In the genomic region with DNA sequence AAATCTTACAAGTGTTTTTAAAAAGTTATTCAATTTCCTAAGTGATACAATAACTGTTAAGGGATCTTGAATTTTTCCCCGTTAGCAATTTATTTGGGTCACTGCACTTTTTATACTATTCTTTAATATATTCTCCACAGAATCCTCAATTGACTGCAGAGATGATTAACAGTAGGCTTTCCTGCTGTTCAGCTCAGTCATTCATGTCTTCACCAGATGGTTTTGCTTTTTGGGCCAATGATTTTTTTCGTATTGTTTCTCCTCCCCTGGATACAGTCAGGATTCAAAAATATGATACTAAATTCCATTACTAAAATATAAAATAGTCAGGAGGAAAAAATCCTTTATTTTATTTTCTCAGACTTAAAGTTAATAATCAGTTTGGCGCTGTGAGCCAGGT, we compare ENCODE assay signal across 22 mouse cellular contexts.
DNase-seq lines count a peak whose midpoint lies in the region; ATAC-seq lines count a peak whose summit lies in the region.
"Had no signal": no experiment of that assay in that cellular context is flagged by ENCODE, and none has a peak within 500 bp of the region (broad histone marks: within the 10 kb centered on the region; RNA-seq: fewer than 3 reads in every experiment).

No protein-coding gene starts in this region.

- no peak overlapping the region for H3K9ac ChIP-seq in neural tube, embryonic 14.5 days (replicated peaks; ENCODE audit: low read depth, low read length)
- H3K9ac ChIP-seq: liver, embryonic 12.5 days; midbrain, embryonic 12.5 days; neural tube, embryonic 12.5 days had no signal

- H3K4me1 ChIP-seq in neural tube, embryonic 14.5 days (ENCODE audit: control insufficient read depth, insufficient read depth, low read length) = no peaks in the 10 kb centered on the region
- H3K4me1 ChIP-seq: forebrain, embryonic 10.5 days; heart, embryonic 10.5 days; liver, embryonic 12.5 days; midbrain, embryonic 12.5 days; neural tube, embryonic 12.5 days had no signal

- 51% methylated on average over 3 of the region's 3 CpGs for whole genome bisulfite sequencing in neural tube, embryonic 14.5 days

- no peak overlapping the region for H3K4me2 ChIP-seq in neural tube, embryonic 14.5 days (ENCODE audit: low read depth, low read length)
- H3K4me2 ChIP-seq: liver, embryonic 12.5 days; midbrain, embryonic 12.5 days; neural tube, embryonic 12.5 days had no signal

- peak; percentile 9 to 68 for DNase-seq in cerebellum, postnatal 14 days
- DNase-seq in cerebellum, postnatal 36 days = no peak
- DNase-seq in layer of hippocampus, adult 11-12 months (ENCODE audit: low spot score) = peak; percentile 8
- no peak for DNase-seq in layer of hippocampus, postnatal 10 days (ENCODE audit: low spot score in 2 of 2)
- no peak for DNase-seq in neural tube, embryonic 10.5 days (ENCODE audit: extremely low spot score, low spot score)
- DNase-seq in gastrocnemius, postnatal 14 days = no peak
- DNase-seq: adrenal gland, postnatal 25 days; cerebellum, adult 11-12 months; heart, postnatal 4 days; kidney, adult 2 months; lung, adult 2 months; retina, postnatal 1 day; right cerebral cortex, postnatal 25 days; spleen, adult 18-20 months; thymus, postnatal 14 days had no signal

- H3K36me3 ChIP-seq in neural tube, embryonic 14.5 days (ENCODE audit: control insufficient read depth, insufficient read depth, low read length) = no peaks in the 10 kb centered on the region
- H3K36me3 ChIP-seq: forebrain, embryonic 10.5 days; heart, embryonic 10.5 days; liver, embryonic 12.5 days; midbrain, embryonic 12.5 days; neural tube, embryonic 12.5 days had no signal

- intact Hi-C loops in gastrocnemius, postnatal 14 days (cut with DNase I; ENCODE audit: low total_unique reads) = no loop called here

- no peak overlapping the region for H3K4me3 ChIP-seq in neural tube, embryonic 14.5 days (ENCODE audit: low read depth, low read length)
- H3K4me3 ChIP-seq: forebrain, embryonic 10.5 days; heart, embryonic 10.5 days; liver, embryonic 12.5 days; midbrain, embryonic 12.5 days; neural tube, embryonic 12.5 days had no signal

- H3K27ac ChIP-seq in neural tube, embryonic 14.5 days (ENCODE audit: low read depth, low read length) = no peak overlapping the region
- H3K27ac ChIP-seq: forebrain, embryonic 10.5 days; heart, embryonic 10.5 days; kidney, postnatal 0 days; liver, embryonic 12.5 days; midbrain, embryonic 12.5 days; neural tube, embryonic 12.5 days had no signal

- ATAC-seq in neural tube, embryonic 14.5 days (ENCODE audit: low read depth) = peak; percentile 11; the same call in 1 of the 2 replicates
- ATAC-seq: liver, embryonic 12.5 days had no signal

- H3K27me3 ChIP-seq in neural tube, embryonic 14.5 days (ENCODE audit: control insufficient read depth, insufficient read depth, low read length) = no peaks in the 10 kb centered on the region
- H3K27me3 ChIP-seq: liver, embryonic 12.5 days; midbrain, embryonic 12.5 days; neural tube, embryonic 12.5 days had no signal

- no peaks in the 10 kb centered on the region for H3K9me3 ChIP-seq in neural tube, embryonic 14.5 days (ENCODE audit: control insufficient read depth, low read length)
- H3K9me3 ChIP-seq: forebrain, embryonic 10.5 days; heart, embryonic 10.5 days; liver, embryonic 12.5 days; midbrain, embryonic 12.5 days; neural tube, embryonic 12.5 days had no signal

Comparison
In these comparisons a context has a peak if more than half of its experiments do, and no peak if none do; other contexts are left out.
1. DNase-seq: peak in cerebellum, postnatal 14 days (2 of 2) and layer of hippocampus, adult 11-12 months (single experiment); none in cerebellum, postnatal 36 days (0 of 2), layer of hippocampus, postnatal 10 days (0 of 2), neural tube, embryonic 10.5 days (single experiment) and gastrocnemius, postnatal 14 days (single experiment).